Mouse (Mus musculus): ENCODE measurements around the gene Gas1.

- no peak for TF ChIP-seq CTCF (IDR thresholded peaks at IDR 0.05; ENCODE audit: insufficient read depth, low read depth, low read length)
- TF ChIP-seq POLR2A (IDR thresholded peaks at IDR 0.05; ENCODE audit: insufficient read depth, low read depth, low read length), result no peak
Measured at GRCm38 (mm10) chr13:60174953-60175352, 2.2 kb downstream of the Gas1 start.

All from olfactory bulb, adult 2 months (tissue).